8 mouse cellular contexts compared by ENCODE assay signal in the genomic region with DNA sequence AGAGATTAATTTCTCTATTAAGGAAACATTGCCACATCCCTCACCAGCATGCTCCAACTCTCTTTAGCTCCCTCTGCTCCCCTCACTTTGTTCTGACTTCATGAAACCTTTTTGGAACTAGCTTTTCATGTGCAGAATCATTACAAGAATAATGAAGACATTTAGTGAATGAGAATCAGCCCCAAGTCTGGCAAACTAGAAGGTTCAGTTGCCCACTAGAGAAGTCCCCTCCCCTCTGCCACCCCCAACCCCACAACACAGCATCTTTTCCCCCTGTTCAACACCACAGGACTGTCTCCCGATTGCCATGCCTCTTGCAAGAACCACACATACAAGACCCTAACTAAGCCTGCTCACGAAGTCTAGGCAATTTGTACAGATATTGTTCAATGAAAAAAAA.
DNase-seq lines count a peak whose midpoint lies in the region; ATAC-seq and TF ChIP-seq lines count a peak whose summit lies in the region.

No protein-coding gene starts in this region.

- TF ChIP-seq CTCF in E14TG2a.4 (conservative IDR thresholded peaks at IDR 0.05; ENCODE audit: low read length): no peak

- no peak for DNase-seq in heart, postnatal 14 days
- DNase-seq in midbrain, embryonic 11.5 days (ENCODE audit: low spot score, missing footprints): peak; percentile 89
- DNase-seq in gastrocnemius, adult 18-20 months (ENCODE audit: low spot score): no peak
- DNase-seq in frontal cortex, postnatal 14 days (ENCODE audit: low spot score in 2 of 2): no peak
- no peak for DNase-seq in retina, postnatal 1 day

- H3K9me3 ChIP-seq in heart, embryonic 13.5 days: no peaks in the 10 kb centered on the region
- H3K9me3 ChIP-seq in E14TG2a.4 (ENCODE audit: low read length): no peaks in the 10 kb centered on the region
- no peaks in the 10 kb centered on the region for H3K9me3 ChIP-seq in forebrain, embryonic 15.5 days
- H3K9me3 ChIP-seq in midbrain, embryonic 11.5 days (ENCODE audit: control insufficient read depth, low read length): no peaks in the 10 kb centered on the region

- peak overlapping the region; percentile 87 for H3K27ac ChIP-seq in heart, embryonic 13.5 days (replicated peaks)
- H3K27ac ChIP-seq in forebrain, embryonic 15.5 days (replicated peaks): peak overlapping the region; percentile 96
- H3K27ac ChIP-seq in midbrain, embryonic 11.5 days (ENCODE audit: low read depth, low read length): 0 out of 2 replicates have a peak overlapping the region, but pooled peaks have one; percentile 20

- intact Hi-C loops in heart, postnatal 14 days (cut with DNase I): no loop called here

- peak overlapping the region; percentile 50 for H3K4me3 ChIP-seq in heart, embryonic 13.5 days
- peak overlapping the region; percentile 32; the same call in 1 of the 2 replicates for H3K4me3 ChIP-seq in E14TG2a.4 (replicated peaks; ENCODE audit: low read length)
- peak overlapping the region; percentile 41 for H3K4me3 ChIP-seq in forebrain, embryonic 15.5 days
- H3K4me3 ChIP-seq in midbrain, embryonic 11.5 days (ENCODE audit: low read depth, low read length): peak overlapping the region; percentile 34

- peaks cover 18% of the 10 kb centered on the region for H3K27me3 ChIP-seq in heart, embryonic 13.5 days (replicated peaks)
- peaks cover 48% of the 10 kb centered on the region for H3K27me3 ChIP-seq in E14TG2a.4 (ENCODE audit: insufficient read depth, low read length)
- H3K27me3 ChIP-seq in forebrain, embryonic 15.5 days: no peaks in the 10 kb centered on the region
- H3K27me3 ChIP-seq in midbrain, embryonic 11.5 days (ENCODE audit: control insufficient read depth, insufficient read depth, low read length): no peaks in the 10 kb centered on the region; the same call in 1 of the 2 replicates

- H3K36me3 ChIP-seq in heart, embryonic 13.5 days: no peaks in the 10 kb centered on the region
- no peaks in the 10 kb centered on the region for H3K36me3 ChIP-seq in E14TG2a.4 (ENCODE audit: insufficient read depth, low read length)
- no peaks in the 10 kb centered on the region for H3K36me3 ChIP-seq in forebrain, embryonic 15.5 days
- no peaks in the 10 kb centered on the region for H3K36me3 ChIP-seq in midbrain, embryonic 11.5 days (ENCODE audit: control insufficient read depth, insufficient read depth, low read length)

- H3K9ac ChIP-seq in heart, embryonic 13.5 days: peak overlapping the region; percentile 79
- H3K9ac ChIP-seq in forebrain, embryonic 15.5 days (replicated peaks): peak overlapping the region; percentile 53
- H3K9ac ChIP-seq in midbrain, embryonic 11.5 days (ENCODE audit: low read length): peak overlapping the region; percentile 54

- no peak for ATAC-seq in heart, embryonic 13.5 days (ENCODE audit: extremely low read depth, insufficient number of reproducible peaks, low FRiP score, low TSS enrichment)
- ATAC-seq in forebrain, embryonic 15.5 days (replicated peaks): peak; percentile 29
- ATAC-seq in midbrain, embryonic 11.5 days (ENCODE audit: low FRiP score): 0 out of 2 replicates have a peak, but pooled peaks have one; percentile 1

- WGBS in heart, embryonic 13.5 days: 2% methylated on average over 2 of the region's 2 CpGs
- WGBS in forebrain, embryonic 15.5 days: 0% methylated on average over 2 of the region's 2 CpGs
- 2% methylated on average over 2 of the region's 2 CpGs for WGBS in midbrain, embryonic 11.5 days

- H3K4me2 ChIP-seq in heart, embryonic 13.5 days: peak overlapping the region; percentile 83
- H3K4me2 ChIP-seq in forebrain, embryonic 15.5 days (replicated peaks): peak overlapping the region; percentile 85
- H3K4me2 ChIP-seq in midbrain, embryonic 11.5 days: peak overlapping the region; percentile 65

- peaks cover 52% of the 10 kb centered on the region for H3K4me1 ChIP-seq in heart, embryonic 13.5 days
- H3K4me1 ChIP-seq in E14TG2a.4 (replicated peaks; ENCODE audit: low read depth, low read length): peaks cover 74% of the 10 kb centered on the region
- H3K4me1 ChIP-seq in forebrain, embryonic 15.5 days: peaks cover 62% of the 10 kb centered on the region
- peaks cover 39% of the 10 kb centered on the region for H3K4me1 ChIP-seq in midbrain, embryonic 11.5 days (ENCODE audit: control insufficient read depth, insufficient read depth, low read length)

Comparison
In these comparisons a context has a peak if more than half of its experiments do, and no peak if none do; other contexts are left out.
1. H3K27ac ChIP-seq: peak in every context shown above with its lines; median percentile 96 in forebrain, embryonic 15.5 days; 87 in heart, embryonic 13.5 days; 20 in midbrain, embryonic 11.5 days.